Mouse (Mus musculus): ENCODE data around the gene Ryr3. TPM values are rescaled to one million over a fixed set of nuclear protein-coding genes. Genes with fewer than 3 reads are reported as not detected.

The Ryr3 gene
- total and polyA plus RNA-seq, 3 experiments = 0.33 TPM; not detected in 2

DNA sequence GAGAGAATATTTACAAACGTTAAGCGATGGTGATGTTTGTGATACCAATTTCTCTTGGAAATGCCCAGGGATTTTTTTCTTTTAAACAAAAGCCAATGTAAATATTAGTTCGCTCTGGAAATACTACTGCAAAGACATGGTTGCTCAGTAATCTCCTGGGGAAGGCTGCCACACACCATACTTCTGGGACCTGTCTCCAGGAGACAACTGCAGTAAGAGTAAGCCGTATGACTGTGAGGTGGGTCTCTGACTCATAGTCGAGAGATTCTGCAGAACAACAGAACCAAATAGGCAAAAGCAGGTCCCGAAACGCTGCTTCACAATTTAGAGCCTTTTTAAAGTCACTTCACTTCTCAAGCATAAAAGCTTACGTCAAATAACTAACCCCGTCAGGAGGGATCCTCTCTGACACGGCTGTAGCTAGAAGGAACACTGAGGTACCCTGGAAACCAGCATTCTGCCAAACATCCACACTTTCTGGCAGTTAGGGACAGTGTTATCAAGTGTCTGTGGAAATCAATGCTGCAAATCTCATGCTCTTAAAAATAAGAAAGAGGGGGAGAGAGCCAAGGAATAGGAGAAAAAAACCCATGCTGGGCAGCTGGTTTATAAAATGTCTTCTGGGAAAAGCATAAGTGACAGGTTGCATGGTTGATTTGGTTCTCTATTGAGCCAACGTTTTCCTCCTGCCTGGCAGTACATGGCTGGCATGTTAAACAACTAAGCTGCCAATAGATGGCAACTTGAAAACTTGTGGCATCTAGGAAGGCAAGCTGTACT, 207.7 kb downstream of the Ryr3 start:
- Histone ChIP-seq H3K4me3 (ENCODE audit: low read depth, low read length) (no peak overlapping the region), H3K36me3 (replicated peaks) (no peaks in the 10 kb centered on the region), H3K9me3 (replicated peaks) (peaks cover 30% of the 10 kb centered on the region), H3K27me3 (ENCODE audit: insufficient read depth, low read length) (no peaks in the 10 kb centered on the region), H3K4me1 (ENCODE audit: insufficient read depth, low read depth, low read length) (no peaks in the 10 kb centered on the region)
- TF ChIP-seq GATA1 (IDR thresholded peaks at IDR 0.05; ENCODE audit: borderline replicate concordance, low read length) (no peak), POLR2AphosphoS5 (IDR thresholded peaks at IDR 0.05; ENCODE audit: insufficient replicate concordance, low read depth, low read length) (no peak), GATA2 (IDR thresholded peaks at IDR 0.05; ENCODE audit: borderline replicate concordance, low read depth, low read length) (no peak), TAL1 (conservative IDR thresholded peaks at IDR 0.05; ENCODE audit: low read depth, low read length) (no peak), CTCF (IDR thresholded peaks at IDR 0.05; ENCODE audit: low read depth, low read length) (no peak)
- DNase-seq (ENCODE audit: low spot score) (no peak), ATAC-seq (ENCODE audit: extremely low read depth, insufficient number of reproducible peaks, low FRiP score, poor library complexity, severe bottlenecking) (no peak)

- no peak overlapping the region for H3K4me3 ChIP-seq (ENCODE audit: low read depth, low read length)
- peaks cover 10% of the 10 kb centered on the region; the same call in 1 of the 2 replicates for H3K9me3 ChIP-seq (replicated peaks)
- no peaks in the 10 kb centered on the region for H3K36me3 ChIP-seq (replicated peaks)
- DNase-seq (ENCODE audit: low spot score) (no peak), ATAC-seq (ENCODE audit: extremely low read depth, insufficient number of reproducible peaks, low FRiP score, poor library complexity, severe bottlenecking) (no peak)
- no peaks in the 10 kb centered on the region for H3K27me3 ChIP-seq (ENCODE audit: insufficient read depth, low read length)
- no peaks in the 10 kb centered on the region for H3K4me1 ChIP-seq (ENCODE audit: insufficient read depth, low read depth, low read length)
- TF ChIP-seq GATA2 (IDR thresholded peaks at IDR 0.05; ENCODE audit: borderline replicate concordance, low read depth, low read length) (no peak), CTCF (IDR thresholded peaks at IDR 0.05; ENCODE audit: low read depth, low read length) (no peak), GATA1 (IDR thresholded peaks at IDR 0.05; ENCODE audit: borderline replicate concordance, low read length) (no peak), POLR2AphosphoS5 (IDR thresholded peaks at IDR 0.05; ENCODE audit: insufficient replicate concordance, low read depth, low read length) (no peak), TAL1 (conservative IDR thresholded peaks at IDR 0.05; ENCODE audit: low read depth, low read length) (no peak)
These were observed 218.4 kb downstream of the Ryr3 start for GRCm38 (mm10) chr2:112998498-112998897.

DNA sequence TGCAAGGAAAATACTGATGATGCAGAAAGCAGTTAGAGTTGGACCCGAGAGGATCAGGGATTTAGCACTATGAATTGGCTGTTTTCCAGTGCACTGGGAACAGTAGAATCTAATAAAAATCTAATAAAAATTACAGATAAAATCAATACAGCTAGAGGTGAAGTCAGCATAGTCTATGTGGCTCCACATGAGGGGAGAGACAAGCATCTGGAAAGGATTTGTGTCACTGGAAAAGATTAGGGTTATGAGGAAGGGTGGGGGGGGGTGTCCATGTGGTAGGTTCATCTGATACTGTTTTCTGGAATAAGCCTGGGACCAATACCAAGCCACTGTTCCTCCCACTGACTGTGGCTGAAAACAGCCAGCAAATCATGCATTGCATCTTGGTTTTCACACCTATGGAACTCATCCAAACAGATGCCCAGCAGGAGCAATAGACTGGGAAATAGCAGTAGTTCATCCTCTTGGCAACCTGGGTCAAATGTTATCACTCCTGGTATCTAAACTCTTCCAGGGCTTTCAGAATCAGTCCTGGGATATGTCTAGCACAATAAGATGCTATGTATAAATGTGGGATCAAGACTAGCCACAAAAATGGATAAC, 233.9 kb downstream of the Ryr3 start:
- no peaks in the 10 kb centered on the region for H3K36me3 ChIP-seq (replicated peaks)
- H3K9me3 ChIP-seq (replicated peaks) = peaks cover 16% of the 10 kb centered on the region
- H3K27me3 ChIP-seq (ENCODE audit: insufficient read depth, low read length) = no peaks in the 10 kb centered on the region
- TF ChIP-seq GATA1 (IDR thresholded peaks at IDR 0.05; ENCODE audit: borderline replicate concordance, low read length) (no peak), POLR2AphosphoS5 (IDR thresholded peaks at IDR 0.05; ENCODE audit: insufficient replicate concordance, low read depth, low read length) (no peak), GATA2 (IDR thresholded peaks at IDR 0.05; ENCODE audit: borderline replicate concordance, low read depth, low read length) (no peak), CTCF (IDR thresholded peaks at IDR 0.05; ENCODE audit: low read depth, low read length) (no peak), TAL1 (conservative IDR thresholded peaks at IDR 0.05; ENCODE audit: low read depth, low read length) (no peak)
- H3K4me1 ChIP-seq (ENCODE audit: insufficient read depth, low read depth, low read length) = no peaks in the 10 kb centered on the region
- DNase-seq (ENCODE audit: low spot score) (no peak), ATAC-seq (ENCODE audit: extremely low read depth, insufficient number of reproducible peaks, low FRiP score, poor library complexity, severe bottlenecking) (no peak)
- no peak overlapping the region for H3K4me3 ChIP-seq (ENCODE audit: low read depth, low read length)

GRCm38 (mm10) chr2:112966807-112967625, 249.9 kb downstream of the Ryr3 start:
- ATAC-seq (ENCODE audit: extremely low read depth, insufficient number of reproducible peaks, low FRiP score, poor library complexity, severe bottlenecking) = no peak

DNA sequence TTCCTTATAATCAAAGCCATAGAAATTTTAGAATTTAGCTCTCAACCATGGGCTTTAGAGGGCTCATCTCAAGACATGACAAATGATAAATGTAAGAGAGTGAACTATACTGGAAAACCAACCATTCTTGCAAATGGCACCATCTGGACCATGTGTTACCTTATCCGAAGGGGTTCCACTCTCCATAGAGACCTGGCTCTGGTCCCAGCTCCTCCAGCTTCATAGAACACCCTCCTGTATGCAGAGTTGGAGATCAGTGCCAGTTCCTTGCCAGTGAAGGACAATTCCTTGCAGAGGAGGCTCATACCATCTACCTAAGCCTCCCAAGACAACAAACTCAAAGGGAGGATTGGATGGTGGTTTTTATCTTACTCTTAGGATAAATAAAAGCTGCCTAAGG, 268.0 kb downstream of the Ryr3 start:
- DNase-seq (ENCODE audit: low spot score) (no peak), ATAC-seq (ENCODE audit: extremely low read depth, insufficient number of reproducible peaks, low FRiP score, poor library complexity, severe bottlenecking) (no peak)
- Histone ChIP-seq H3K4me1 (ENCODE audit: insufficient read depth, low read depth, low read length) (no peaks in the 10 kb centered on the region), H3K36me3 (replicated peaks) (no peaks in the 10 kb centered on the region), H3K4me3 (ENCODE audit: low read depth, low read length) (no peak overlapping the region), H3K27me3 (ENCODE audit: insufficient read depth, low read length) (no peaks in the 10 kb centered on the region), H3K9me3 (replicated peaks) (0 out of 2 replicates have a peak, but pooled peaks cover 2% of the 10 kb centered on the region)
- TF ChIP-seq GATA1 (IDR thresholded peaks at IDR 0.05; ENCODE audit: borderline replicate concordance, low read length) (no peak), POLR2AphosphoS5 (IDR thresholded peaks at IDR 0.05; ENCODE audit: insufficient replicate concordance, low read depth, low read length) (no peak), CTCF (IDR thresholded peaks at IDR 0.05; ENCODE audit: low read depth, low read length) (no peak), TAL1 (conservative IDR thresholded peaks at IDR 0.05; ENCODE audit: low read depth, low read length) (no peak), GATA2 (IDR thresholded peaks at IDR 0.05; ENCODE audit: borderline replicate concordance, low read depth, low read length) (no peak)

More at GRCm38 (mm10) chr2:112966807-112967625, 249.9 kb downstream of the Ryr3 start:
- peaks cover 14% of the 10 kb centered on the region for H3K9me3 ChIP-seq (replicated peaks)
- DNase-seq (ENCODE audit: low spot score) = no peak
- H3K4me1 ChIP-seq (ENCODE audit: insufficient read depth, low read depth, low read length) = no peaks in the 10 kb centered on the region
- TF ChIP-seq POLR2AphosphoS5 (IDR thresholded peaks at IDR 0.05; ENCODE audit: insufficient replicate concordance, low read depth, low read length) (no peak), GATA1 (IDR thresholded peaks at IDR 0.05; ENCODE audit: borderline replicate concordance, low read length) (no peak), TAL1 (conservative IDR thresholded peaks at IDR 0.05; ENCODE audit: low read depth, low read length) (no peak), CTCF (IDR thresholded peaks at IDR 0.05; ENCODE audit: low read depth, low read length) (no peak), GATA2 (IDR thresholded peaks at IDR 0.05; ENCODE audit: borderline replicate concordance, low read depth, low read length) (no peak)
- no peaks in the 10 kb centered on the region for H3K27me3 ChIP-seq (ENCODE audit: insufficient read depth, low read length)
- no peaks in the 10 kb centered on the region for H3K36me3 ChIP-seq (replicated peaks)
- no peak overlapping the region for H3K4me3 ChIP-seq (ENCODE audit: low read depth, low read length)

Measured in G1E (cell line).